Comparison of ENCODE assay signal across 12 mouse cellular contexts in genomic region chr13:37642410-37643093, GRCm38 (mm10).
DNase-seq lines count a peak whose midpoint lies in the region; ATAC-seq lines count a peak whose summit lies in the region.
"Had no signal": no experiment of that assay in that cellular context is flagged by ENCODE, and none has a peak within 500 bp of the region (broad histone marks: within the 10 kb centered on the region; RNA-seq: fewer than 3 reads in every experiment).

No protein-coding gene starts in this region.

- H3K4me2 ChIP-seq in heart, embryonic 12.5 days, result no peak overlapping the region
- H3K4me2 ChIP-seq in neural tube, embryonic 15.5 days, result no peak overlapping the region
- H3K4me2 ChIP-seq in heart, embryonic 11.5 days, result no peak overlapping the region
- H3K4me2 ChIP-seq: forebrain, embryonic 12.5 days; heart, embryonic 15.5 days had no signal

- no peak overlapping the region for H3K9ac ChIP-seq in heart, embryonic 12.5 days
- H3K9ac ChIP-seq in neural tube, embryonic 15.5 days (replicated peaks), result no peak overlapping the region
- no peak overlapping the region for H3K9ac ChIP-seq in heart, embryonic 11.5 days (ENCODE audit: low read depth, low read length)
- H3K9ac ChIP-seq: forebrain, embryonic 12.5 days; heart, embryonic 15.5 days had no signal

- H3K4me3 ChIP-seq in heart, embryonic 12.5 days, result no peak overlapping the region
- no peak overlapping the region for H3K4me3 ChIP-seq in neural tube, embryonic 15.5 days (replicated peaks)
- H3K4me3 ChIP-seq in heart, embryonic 11.5 days (ENCODE audit: low read depth, low read length), result no peak overlapping the region
- H3K4me3 ChIP-seq: forebrain, embryonic 12.5 days; heart, embryonic 15.5 days; myocyte had no signal

- H3K9me3 ChIP-seq in heart, embryonic 12.5 days (replicated peaks), result no peaks in the 10 kb centered on the region
- no peaks in the 10 kb centered on the region for H3K9me3 ChIP-seq in neural tube, embryonic 15.5 days (replicated peaks)
- H3K9me3 ChIP-seq in heart, embryonic 11.5 days (replicated peaks; ENCODE audit: control insufficient read depth, low read length), result no peaks in the 10 kb centered on the region
- H3K9me3 ChIP-seq: forebrain, embryonic 12.5 days; heart, embryonic 15.5 days had no signal

- H3K4me1 ChIP-seq in heart, embryonic 12.5 days (replicated peaks), result peaks cover 27% of the 10 kb centered on the region
- 0 out of 2 replicates have a peak, but pooled peaks cover 2% of the 10 kb centered on the region for H3K4me1 ChIP-seq in neural tube, embryonic 15.5 days
- peaks cover 10% of the 10 kb centered on the region for H3K4me1 ChIP-seq in heart, embryonic 11.5 days (ENCODE audit: control insufficient read depth, insufficient read depth, low read length)
- H3K4me1 ChIP-seq: forebrain, embryonic 12.5 days had no signal

- peak; percentile 93 for DNase-seq in heart, adult 11 months
- DNase-seq in neural tube, embryonic 10.5 days (ENCODE audit: extremely low spot score, low spot score), result no peak
- DNase-seq in thymus, postnatal 14 days, result peak; percentile 49
- no peak for DNase-seq in frontal cortex, postnatal 14 days (ENCODE audit: low spot score in 2 of 2)
- DNase-seq: adrenal gland, postnatal 36 days had no signal

- no peak overlapping the region for H3K27ac ChIP-seq in heart, embryonic 12.5 days (ENCODE audit: poor library complexity, severe bottlenecking)
- no peak overlapping the region for H3K27ac ChIP-seq in neural tube, embryonic 15.5 days (replicated peaks)
- no peak overlapping the region for H3K27ac ChIP-seq in heart, embryonic 11.5 days (ENCODE audit: low read depth, low read length)
- H3K27ac ChIP-seq: forebrain, embryonic 12.5 days; heart, embryonic 15.5 days had no signal

- H3K36me3 ChIP-seq in heart, embryonic 12.5 days, result no peaks in the 10 kb centered on the region
- no peaks in the 10 kb centered on the region for H3K36me3 ChIP-seq in neural tube, embryonic 15.5 days
- H3K36me3 ChIP-seq in heart, embryonic 11.5 days (ENCODE audit: control insufficient read depth, insufficient read depth, low read length), result no peaks in the 10 kb centered on the region
- H3K36me3 ChIP-seq: forebrain, embryonic 12.5 days; heart, embryonic 15.5 days had no signal

- WGBS in heart, embryonic 12.5 days, result 68% methylated on average over 13 of the region's 13 CpGs
- 50% methylated on average over 13 of the region's 13 CpGs for WGBS in neural tube, embryonic 15.5 days
- 63% methylated on average over 13 of the region's 13 CpGs for WGBS in heart, embryonic 11.5 days (ENCODE audit: insufficient replicate concordance)

- H3K27me3 ChIP-seq in heart, embryonic 12.5 days (replicated peaks), result no peaks in the 10 kb centered on the region
- no peaks in the 10 kb centered on the region for H3K27me3 ChIP-seq in neural tube, embryonic 15.5 days (replicated peaks)
- H3K27me3 ChIP-seq in heart, embryonic 11.5 days (ENCODE audit: control insufficient read depth, insufficient read depth, low read length), result no peaks in the 10 kb centered on the region
- H3K27me3 ChIP-seq: forebrain, embryonic 12.5 days; heart, embryonic 15.5 days had no signal

- ATAC-seq in heart, embryonic 12.5 days (ENCODE audit: insufficient number of reproducible peaks, low FRiP score), result no peak
- peak; percentile 35; the same call in 1 of the 2 replicates for ATAC-seq in neural tube, embryonic 15.5 days (ENCODE audit: low FRiP score)
- peak; percentile 98 for ATAC-seq in megakaryocyte progenitor cell, adult 5-6 weeks (replicated peaks; ENCODE audit: poor library complexity)
- ATAC-seq in heart, embryonic 11.5 days (replicated peaks; ENCODE audit: insufficient number of reproducible peaks, low FRiP score, low TSS enrichment), result no peak

Comparison
In these comparisons a context has a peak if more than half of its experiments do, and no peak if none do; other contexts are left out.
1. DNase-seq: peak in heart, adult 11 months (single experiment) and thymus, postnatal 14 days (single experiment); none in neural tube, embryonic 10.5 days (single experiment) and frontal cortex, postnatal 14 days (0 of 2).
2. ATAC-seq: peak in neural tube, embryonic 15.5 days (single experiment) and megakaryocyte progenitor cell, adult 5-6 weeks (single experiment); none in heart, embryonic 12.5 days (single experiment) and heart, embryonic 11.5 days (single experiment).